Mouse (Mus musculus): ENCODE data around the gene Mtr. TPM values are rescaled to one million over a fixed set of nuclear protein-coding genes. Genes with fewer than 3 reads are reported as not detected.
A peak's percentile ranks its signal among the peaks of the same experiment; 100 is the strongest.

Mtr gene
- 5.7 and 7.5 TPM in 2 replicates for polyA plus RNA-seq (2012; rRNA removed)

DNA sequence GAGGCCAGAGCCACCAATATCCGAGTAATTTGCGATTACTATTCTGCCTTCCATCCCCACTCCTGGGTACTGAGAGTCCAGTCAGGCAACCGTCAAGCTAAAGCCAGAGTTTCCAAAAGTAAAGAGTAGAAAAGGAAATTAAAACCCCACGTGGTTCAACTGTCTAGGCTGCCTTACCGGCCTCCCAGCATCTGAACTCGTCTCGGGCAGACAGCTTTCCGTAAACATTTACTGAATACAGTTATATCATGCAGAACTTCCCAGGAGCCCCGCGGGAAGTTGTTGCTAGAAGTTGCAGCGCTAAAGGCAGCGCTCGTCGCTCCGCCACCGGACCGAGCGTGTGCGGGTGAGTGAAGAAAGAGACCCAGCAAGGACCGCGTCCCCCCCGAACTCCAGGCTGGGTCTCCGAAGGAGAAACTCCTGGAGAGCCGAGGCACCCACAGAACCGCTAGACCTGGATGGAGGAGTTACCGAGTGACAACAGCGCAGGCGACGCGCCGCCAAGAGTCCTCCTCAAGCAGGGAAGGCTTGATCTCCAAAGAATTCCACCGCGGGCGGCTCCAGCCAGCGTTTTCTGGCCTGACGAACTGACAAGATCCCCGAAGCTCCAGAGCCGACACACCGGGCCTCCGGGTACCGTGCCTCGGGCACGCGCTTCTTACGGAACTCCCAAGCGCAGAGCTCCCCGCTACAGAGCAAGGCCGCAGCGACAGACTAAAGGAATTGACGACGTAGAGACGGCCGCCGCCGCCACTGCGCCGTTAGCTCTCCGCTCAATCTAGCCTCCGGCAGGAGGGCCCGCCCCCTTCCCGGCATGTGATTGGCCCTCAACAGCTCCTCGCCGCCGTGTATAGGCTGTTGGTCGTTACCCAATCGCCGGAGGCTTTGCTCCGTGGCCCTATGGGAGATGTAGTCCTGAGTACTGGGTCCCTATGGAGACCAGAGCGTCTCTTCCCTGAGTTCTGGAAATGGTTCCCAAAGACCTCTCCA lies at the start of gene Mtr:
Gene Mtr, minus strand, starts transcription at position 723 of the 990 bp plus-strand sequence.
- WGBS: under 1% methylated on average over 69 of the region's 69 CpGs
- peak; percentile 88 for DNase-seq
- Histone ChIP-seq H3K4me3 (replicated peaks; ENCODE audit: extremely low read depth, low read depth, low read length) (peak within 1 kb of the TSS; percentile 84), H3K4me1 (ENCODE audit: control insufficient read depth, insufficient read depth, low read length) (no peaks in the 10 kb centered on the region; the same call in 1 of the 2 replicates)
- TF ChIP-seq POLR2A (IDR thresholded peaks at IDR 0.05; ENCODE audit: borderline replicate concordance, extremely low read depth, low read depth, low read length) (peak; percentile 87; the same call in 1 of the 2 replicates), CTCF (IDR thresholded peaks at IDR 0.05; ENCODE audit: insufficient read depth, low read length) (no peak)

DNA sequence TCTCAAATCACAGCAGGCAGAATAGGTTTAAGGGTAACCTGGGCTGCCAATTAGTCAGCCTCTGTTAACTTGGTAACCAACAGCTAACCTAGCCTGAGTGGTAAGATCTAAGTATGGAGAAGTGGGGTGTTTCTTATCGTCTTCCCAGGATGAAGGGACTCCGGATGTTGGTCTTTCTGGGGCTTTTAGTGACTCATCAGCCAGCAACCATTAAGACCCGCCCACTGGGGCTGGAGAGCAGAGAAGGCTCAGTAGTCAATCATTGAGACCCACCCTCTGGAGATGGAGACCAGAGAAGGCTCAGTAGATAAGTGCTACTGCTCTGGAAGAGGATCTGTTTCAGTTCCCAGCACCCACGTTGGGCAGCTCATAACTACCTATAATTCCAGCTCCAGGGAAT lies 49.4 kb upstream of the Mtr start:
- Histone ChIP-seq H3K4me1 (ENCODE audit: control insufficient read depth, insufficient read depth, low read length) (no peaks in the 10 kb centered on the region), H3K4me3 (replicated peaks; ENCODE audit: extremely low read depth, low read depth, low read length) (no peak overlapping the region)
- TF ChIP-seq POLR2A (IDR thresholded peaks at IDR 0.05; ENCODE audit: borderline replicate concordance, extremely low read depth, low read depth, low read length): no peak
- TF ChIP-seq CTCF (IDR thresholded peaks at IDR 0.05; ENCODE audit: insufficient read depth, low read length): no peak
- 54% methylated on average over 4 of the region's 4 CpGs for WGBS
- no peak for DNase-seq

DNA sequence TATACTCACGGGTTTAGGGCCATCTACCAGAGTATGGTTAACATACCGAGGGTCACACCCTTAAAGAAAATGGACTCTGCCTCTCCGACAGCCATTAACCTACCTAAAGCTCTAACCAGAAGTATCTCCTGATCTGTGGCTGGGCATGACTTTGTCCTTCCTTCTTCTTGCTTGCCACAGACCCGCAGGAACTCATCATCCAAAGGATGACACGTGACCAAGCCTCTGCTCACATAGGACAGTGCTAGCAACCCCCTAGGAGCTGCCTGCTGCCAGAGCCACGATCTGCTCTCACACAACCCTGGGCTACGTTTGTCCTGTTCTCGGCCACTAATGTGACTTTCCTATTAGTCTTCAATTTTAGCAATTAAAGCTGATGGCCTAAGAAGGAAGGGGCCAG lies 47.6 kb upstream of the Mtr start:
- Histone ChIP-seq H3K4me3 (replicated peaks; ENCODE audit: extremely low read depth, low read depth, low read length) (no peak overlapping the region), H3K4me1 (ENCODE audit: control insufficient read depth, insufficient read depth, low read length) (no peaks in the 10 kb centered on the region)
- 84% methylated on average over 8 of the region's 8 CpGs for WGBS
- TF ChIP-seq POLR2A (IDR thresholded peaks at IDR 0.05; ENCODE audit: borderline replicate concordance, extremely low read depth, low read depth, low read length) (no peak), CTCF (IDR thresholded peaks at IDR 0.05; ENCODE audit: insufficient read depth, low read length) (no peak)
- no peak for DNase-seq

- Histone ChIP-seq H3K4me1 (ENCODE audit: control insufficient read depth, insufficient read depth, low read length) (no peaks in the 10 kb centered on the region), H3K4me3 (replicated peaks; ENCODE audit: extremely low read depth, low read depth, low read length) (no peak overlapping the region)
- WGBS: 80% methylated on average over 5 of the region's 5 CpGs
- DNase-seq: no peak
- TF ChIP-seq CTCF (IDR thresholded peaks at IDR 0.05; ENCODE audit: insufficient read depth, low read length): no peak
- no peak for TF ChIP-seq POLR2A (IDR thresholded peaks at IDR 0.05; ENCODE audit: borderline replicate concordance, extremely low read depth, low read depth, low read length)
Observed at GRCm38 (mm10) chr13:12304991-12305390, 47.1 kb upstream of the Mtr start.

DNA sequence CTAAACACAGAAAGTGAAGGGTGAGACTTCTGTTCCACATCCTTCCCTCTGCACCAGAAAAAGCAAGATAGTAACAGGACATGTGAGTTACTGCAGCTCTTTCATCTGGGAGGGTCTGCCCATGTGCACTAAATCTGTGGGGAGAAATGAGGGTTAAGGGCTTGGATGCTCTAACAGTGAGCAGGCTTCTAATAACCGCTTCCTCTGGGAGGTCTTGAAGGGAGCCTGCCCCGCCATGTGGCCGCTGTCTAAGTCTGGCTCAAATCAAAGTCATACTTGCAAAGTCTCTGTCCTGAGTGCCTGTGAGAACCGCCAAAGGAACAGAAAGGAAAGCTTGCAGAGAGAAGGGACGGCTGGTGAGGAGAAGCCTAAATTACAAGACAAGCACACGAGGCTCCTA lies 39.9 kb upstream of the Mtr start:
- 72% methylated on average over 6 of the region's 6 CpGs for WGBS
- TF ChIP-seq CTCF (IDR thresholded peaks at IDR 0.05; ENCODE audit: insufficient read depth, low read length): no peak
- TF ChIP-seq POLR2A (IDR thresholded peaks at IDR 0.05; ENCODE audit: borderline replicate concordance, extremely low read depth, low read depth, low read length): no peak
- Histone ChIP-seq H3K4me3 (replicated peaks; ENCODE audit: extremely low read depth, low read depth, low read length) (no peak overlapping the region), H3K4me1 (ENCODE audit: control insufficient read depth, insufficient read depth, low read length) (no peaks in the 10 kb centered on the region)
- DNase-seq: no peak

GRCm38 (mm10) chr13:12296701-12297100 lies 38.8 kb upstream of the Mtr start:
- DNase-seq: no peak
- Histone ChIP-seq H3K4me3 (replicated peaks; ENCODE audit: extremely low read depth, low read depth, low read length) (no peak overlapping the region), H3K4me1 (ENCODE audit: control insufficient read depth, insufficient read depth, low read length) (no peaks in the 10 kb centered on the region)
- no peak for TF ChIP-seq POLR2A (IDR thresholded peaks at IDR 0.05; ENCODE audit: borderline replicate concordance, extremely low read depth, low read depth, low read length)
- no peak for TF ChIP-seq CTCF (IDR thresholded peaks at IDR 0.05; ENCODE audit: insufficient read depth, low read length)
- WGBS: 86% methylated on average over 3 of the region's 3 CpGs

GRCm38 (mm10) chr13:12293810-12294209 lies 35.9 kb upstream of the Mtr start:
- Histone ChIP-seq H3K4me3 (replicated peaks; ENCODE audit: extremely low read depth, low read depth, low read length) (no peak overlapping the region), H3K4me1 (ENCODE audit: control insufficient read depth, insufficient read depth, low read length) (no peaks in the 10 kb centered on the region)
- WGBS: 67% methylated on average over 7 of the region's 7 CpGs
- DNase-seq: no peak
- TF ChIP-seq CTCF (IDR thresholded peaks at IDR 0.05; ENCODE audit: insufficient read depth, low read length) (no peak), POLR2A (IDR thresholded peaks at IDR 0.05; ENCODE audit: borderline replicate concordance, extremely low read depth, low read depth, low read length) (no peak)

GRCm38 (mm10) chr13:12290700-12291099 lies 32.8 kb upstream of the Mtr start:
- no peak for DNase-seq
- no peak for TF ChIP-seq CTCF (IDR thresholded peaks at IDR 0.05; ENCODE audit: insufficient read depth, low read length)
- no peak for TF ChIP-seq POLR2A (IDR thresholded peaks at IDR 0.05; ENCODE audit: borderline replicate concordance, extremely low read depth, low read depth, low read length)
- H3K4me3 ChIP-seq (replicated peaks; ENCODE audit: extremely low read depth, low read depth, low read length): no peak overlapping the region
- no peaks in the 10 kb centered on the region for H3K4me1 ChIP-seq (ENCODE audit: control insufficient read depth, insufficient read depth, low read length)
- 85% methylated on average over 7 of the region's 7 CpGs for WGBS

DNA sequence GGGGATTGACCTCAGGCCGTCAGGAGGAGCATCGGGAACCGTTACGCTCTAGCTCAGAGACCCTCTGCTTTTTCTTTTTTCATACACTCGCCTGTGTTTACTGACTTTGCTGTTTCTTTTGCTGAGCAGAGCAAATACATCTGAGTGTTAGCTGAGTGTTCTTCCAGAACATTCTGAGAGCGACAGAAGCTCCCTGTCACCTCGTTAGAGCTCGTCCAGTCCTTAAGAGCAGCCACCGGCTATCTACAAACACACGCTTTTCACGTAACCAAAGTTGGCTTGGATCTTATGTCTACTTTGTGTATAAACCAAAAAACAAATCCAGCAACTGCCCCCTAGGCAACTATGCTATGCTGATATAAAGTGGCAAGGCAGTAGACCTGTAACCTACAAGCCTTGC lies 26.6 kb upstream of the Mtr start:
- no peaks in the 10 kb centered on the region for H3K4me1 ChIP-seq (ENCODE audit: control insufficient read depth, insufficient read depth, low read length)
- 54% methylated on average over 11 of the region's 11 CpGs for WGBS

GRCm38 (mm10) chr13:12283826-12284225 lies 25.9 kb upstream of the Mtr start:
- Histone ChIP-seq H3K4me1 (ENCODE audit: control insufficient read depth, insufficient read depth, low read length) (no peaks in the 10 kb centered on the region), H3K4me3 (replicated peaks; ENCODE audit: extremely low read depth, low read depth, low read length) (no peak overlapping the region)
- no peak for TF ChIP-seq POLR2A (IDR thresholded peaks at IDR 0.05; ENCODE audit: borderline replicate concordance, extremely low read depth, low read depth, low read length)
- TF ChIP-seq CTCF (IDR thresholded peaks at IDR 0.05; ENCODE audit: insufficient read depth, low read length): no peak
- no peak for DNase-seq
- WGBS: 60% methylated on average over 3 of the region's 3 CpGs

More for the DNA sequence above, 26.6 kb upstream of the Mtr start:
- no peak for TF ChIP-seq CTCF (IDR thresholded peaks at IDR 0.05; ENCODE audit: insufficient read depth, low read length)
- DNase-seq: no peak
- no peak overlapping the region for H3K4me3 ChIP-seq (replicated peaks; ENCODE audit: extremely low read depth, low read depth, low read length)

Measured in lung, adult 2 months (tissue).